Mouse (Mus musculus): Measurements from ENCODE around the gene Kank1.

DNA sequence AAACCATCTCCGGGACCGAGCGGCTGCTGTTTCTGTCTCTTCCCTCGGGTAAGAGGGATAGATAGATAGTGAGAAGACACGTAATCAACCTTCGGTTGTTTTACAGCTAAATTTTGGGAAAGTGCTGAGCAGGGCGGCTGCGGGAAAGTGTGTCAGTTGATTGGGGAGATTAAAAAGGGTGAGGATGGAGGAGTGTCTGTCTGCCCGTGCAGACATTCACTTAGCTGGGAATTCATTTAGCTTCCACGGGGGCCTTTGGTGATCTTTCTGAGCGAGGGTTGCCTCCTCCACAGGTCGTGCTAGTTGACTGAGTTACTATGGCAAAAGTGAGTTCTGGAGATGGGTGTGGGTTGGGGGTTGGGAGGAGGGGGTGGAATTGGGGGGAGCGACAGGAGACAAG, 1.3 kb downstream of the Kank1 start:
- TF ChIP-seq CTCF (IDR thresholded peaks at IDR 0.05; ENCODE audit: borderline replicate concordance, insufficient read depth, low read length) (no peak), POLR2A (IDR thresholded peaks at IDR 0.05; ENCODE audit: low read depth, low read length) (no peak)

All from embryonic fibroblast, embryonic 13.5 days (primary cell).